Mouse (Mus musculus): ENCODE results near the gene Scgb1c1.
"Not testable (repeated sequence)": the region's sequence is repeated elsewhere in the genome, so short reads cannot be mapped to it uniquely, and the experiment has no call there.

The Scgb1c1 gene

GRCm38 (mm10) chr7:140860728-140861127 lies 15.4 kb downstream of the Scgb1c1 start:
- in situ Hi-C loops (cut with MboI; ENCODE audit: low pct_unique_long_range_greater_than_20kb in 1 of 2, low sequenced_read_pairs in 2 of 2, unreplicated experiment in 1 of 2), result no loop called here

DNA sequence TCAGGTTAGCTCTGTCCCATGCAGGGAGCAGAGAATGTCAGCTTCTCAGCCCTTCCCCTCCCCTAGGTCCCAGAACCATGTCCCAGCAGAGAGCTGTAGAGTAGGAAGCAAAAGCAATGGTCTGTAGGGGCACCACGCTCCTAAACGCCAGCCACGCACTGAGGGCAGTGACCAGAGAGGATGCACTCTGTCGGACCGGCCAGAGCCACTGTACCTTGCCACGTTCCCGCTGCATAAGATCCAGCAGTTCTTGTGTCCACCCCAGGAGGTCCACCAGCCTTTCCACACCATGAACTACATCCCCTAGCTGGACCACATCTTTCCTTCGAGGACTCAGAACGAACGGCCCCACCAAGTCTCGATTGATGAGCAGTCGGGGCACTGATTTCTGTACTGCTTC lies 19.4 kb downstream of the Scgb1c1 start:
- in situ Hi-C loops (cut with MboI; ENCODE audit: low pct_unique_long_range_greater_than_20kb in 1 of 2, low sequenced_read_pairs in 2 of 2, unreplicated experiment in 1 of 2), result no loop called here

GRCm38 (mm10) chr7:140874224-140874623 lies 28.9 kb downstream of the Scgb1c1 start:
- in situ Hi-C loops (cut with MboI; ENCODE audit: low pct_unique_long_range_greater_than_20kb in 1 of 2, low sequenced_read_pairs in 2 of 2, unreplicated experiment in 1 of 2), result no loop called here

DNA sequence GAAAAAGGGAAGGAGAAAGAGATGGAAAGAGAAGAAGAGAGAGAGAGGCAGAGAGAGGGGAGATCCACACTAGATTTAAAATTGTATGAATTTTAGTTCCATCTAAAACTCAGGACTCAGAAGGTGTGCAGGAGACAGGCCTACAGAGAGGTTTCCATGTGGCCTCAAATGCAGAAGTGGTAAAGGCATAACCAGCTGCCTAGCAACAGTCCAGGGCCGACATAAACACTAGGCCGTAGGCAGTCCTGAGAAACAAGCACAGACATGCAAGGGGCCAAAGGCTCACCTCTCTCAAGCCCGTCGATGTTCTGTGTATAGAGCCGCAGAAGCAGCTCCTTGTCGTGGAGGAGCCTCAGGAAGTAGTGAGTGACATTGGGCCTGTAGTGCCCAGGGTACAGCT lies 32.0 kb downstream of the Scgb1c1 start:
- in situ Hi-C loops (cut with MboI; ENCODE audit: low pct_unique_long_range_greater_than_20kb in 1 of 2, low sequenced_read_pairs in 2 of 2, unreplicated experiment in 1 of 2), result no loop called here

GRCm38 (mm10) chr7:140879355-140879754 lies 34.0 kb downstream of the Scgb1c1 start:
- in situ Hi-C loops (cut with MboI; ENCODE audit: low pct_unique_long_range_greater_than_20kb in 1 of 2, low sequenced_read_pairs in 2 of 2, unreplicated experiment in 1 of 2), result no loop called here

- in situ Hi-C loops (cut with MboI; ENCODE audit: low pct_unique_long_range_greater_than_20kb in 1 of 2, low sequenced_read_pairs in 2 of 2, unreplicated experiment in 1 of 2), result no loop called here
Measured at GRCm38 (mm10) chr7:140880419-140880818, 35.1 kb downstream of the Scgb1c1 start.

DNA sequence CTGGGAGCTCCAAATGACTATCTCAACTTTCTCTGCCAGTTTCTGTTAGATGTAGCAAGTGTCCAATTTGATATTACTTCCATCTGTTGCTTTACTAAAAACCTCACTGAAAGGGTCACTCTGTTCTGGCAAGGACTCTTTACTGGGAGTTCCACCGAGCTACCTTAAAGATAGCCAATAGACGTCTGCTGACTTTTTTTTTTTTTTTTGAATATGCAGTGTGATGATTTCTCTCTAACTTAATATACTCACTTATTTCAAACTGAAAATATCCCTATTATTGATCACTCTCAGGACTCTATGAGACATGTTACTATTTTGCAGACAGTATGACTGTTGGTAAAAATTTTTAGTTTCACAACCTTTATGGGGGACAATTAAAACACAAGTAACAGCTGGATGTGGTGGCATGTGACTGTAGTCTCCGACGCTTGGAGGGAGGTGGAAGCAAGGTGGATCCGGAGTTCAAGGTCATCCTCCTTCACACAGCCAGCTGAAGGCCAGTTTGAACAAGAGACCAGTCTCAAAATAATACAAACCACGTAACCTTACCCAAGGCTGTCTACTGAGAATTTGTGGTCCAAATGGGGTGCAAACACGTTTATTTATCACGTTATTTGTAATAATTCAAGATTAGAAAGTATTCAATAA lies 35.6 kb downstream of the Scgb1c1 start:
- in situ Hi-C loops (cut with MboI; ENCODE audit: low pct_unique_long_range_greater_than_20kb in 1 of 2, low sequenced_read_pairs in 2 of 2, unreplicated experiment in 1 of 2), result no loop called here

DNA sequence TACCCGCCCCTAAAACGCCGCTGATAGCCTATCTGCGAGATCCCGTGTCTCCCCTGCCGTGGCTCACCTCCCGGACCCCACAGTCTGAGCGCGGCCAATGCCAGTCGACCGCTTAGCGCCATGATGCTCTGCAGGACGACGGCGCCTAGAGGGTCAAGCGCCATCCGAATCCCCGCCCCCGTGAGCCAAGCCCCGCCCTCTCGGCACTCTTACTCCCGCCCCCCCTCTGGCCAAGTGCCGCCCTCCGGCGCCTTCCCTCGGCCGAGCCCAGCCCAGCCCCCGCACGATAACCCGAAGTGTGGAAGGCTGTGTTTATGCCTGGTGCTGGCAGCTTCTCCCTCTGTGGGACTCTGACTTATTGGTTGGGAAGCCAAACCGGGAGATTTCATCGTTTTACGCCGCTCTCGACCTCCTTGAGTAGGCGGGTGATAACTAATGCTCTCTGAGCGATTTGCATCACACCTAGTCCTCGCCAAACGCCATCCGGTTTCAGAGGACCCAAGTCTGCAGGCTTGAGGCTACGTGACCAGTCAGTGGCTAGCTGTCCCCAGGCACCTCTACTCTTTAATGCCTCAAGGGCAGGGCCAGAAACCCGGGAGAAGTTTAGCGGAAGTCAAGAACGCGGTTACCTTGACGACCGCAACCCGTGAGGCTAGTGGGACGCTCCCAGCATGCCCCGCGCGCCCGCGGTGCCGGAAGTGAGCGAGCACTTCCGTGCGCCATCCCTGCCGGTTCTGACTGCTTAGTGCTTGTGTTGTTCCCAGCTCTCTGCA lies 36.5 kb downstream of the Scgb1c1 start, which contains the start of the genes Psmd13 and Sirt3:
Gene Psmd13 (plus strand): TSS at position 273 of the 773 bp plus-strand sequence.
Gene Sirt3 (minus strand): TSS at position 614 of the 773 bp plus-strand sequence.
- in situ Hi-C loops (cut with MboI; ENCODE audit: low pct_unique_long_range_greater_than_20kb in 1 of 2, low sequenced_read_pairs in 2 of 2, unreplicated experiment in 1 of 2), result no loop called here

DNA sequence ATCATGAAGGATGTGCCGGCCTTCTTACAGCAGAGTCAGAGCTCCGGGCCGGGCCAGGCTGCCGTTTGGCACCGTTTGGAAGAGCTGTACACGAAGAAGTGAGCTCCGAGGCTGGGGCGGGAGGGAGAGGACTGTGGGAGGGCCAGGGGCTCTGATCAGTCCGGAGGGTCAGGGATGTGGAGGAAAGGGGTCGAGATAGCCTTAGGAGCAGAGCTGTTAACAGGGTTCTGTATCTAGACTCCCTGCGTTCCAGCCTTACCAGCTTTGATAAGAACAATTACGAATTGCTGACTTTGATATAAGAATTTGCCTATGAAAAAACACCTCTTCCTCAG lies 37.1 kb downstream of the Scgb1c1 start:
- in situ Hi-C loops (cut with MboI; ENCODE audit: low pct_unique_long_range_greater_than_20kb in 1 of 2, low sequenced_read_pairs in 2 of 2, unreplicated experiment in 1 of 2), result no loop called here

- in situ Hi-C loops (cut with MboI; ENCODE audit: low pct_unique_long_range_greater_than_20kb in 1 of 2, low sequenced_read_pairs in 2 of 2, unreplicated experiment in 1 of 2), result not testable (repeated sequence)
Measured at GRCm38 (mm10) chr7:140890636-140891035, 45.3 kb downstream of the Scgb1c1 start.

DNA sequence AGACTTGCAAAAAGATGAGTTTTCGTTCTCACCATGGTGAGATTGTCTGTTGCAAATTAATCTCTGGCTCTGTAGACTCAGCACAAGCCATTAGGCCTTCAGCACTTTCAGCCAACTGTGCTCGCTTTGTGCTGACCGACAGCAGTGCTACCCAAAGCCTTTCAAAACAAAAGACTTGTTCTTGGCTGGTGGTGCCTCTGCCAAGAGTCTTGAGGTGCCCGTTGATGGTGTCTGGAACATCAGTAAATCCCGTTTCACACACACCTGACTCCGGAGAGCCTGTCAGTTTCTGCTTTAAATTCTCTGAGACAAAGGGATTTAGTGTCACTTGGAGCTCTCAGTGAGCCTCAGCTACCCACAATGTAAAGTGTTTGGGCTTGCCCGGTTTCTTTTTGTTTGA lies 48.7 kb downstream of the Scgb1c1 start:
- in situ Hi-C loops (cut with MboI; ENCODE audit: low pct_unique_long_range_greater_than_20kb in 1 of 2, low sequenced_read_pairs in 2 of 2, unreplicated experiment in 1 of 2), result no loop called here

- in situ Hi-C loops (cut with MboI; ENCODE audit: low pct_unique_long_range_greater_than_20kb in 1 of 2, low sequenced_read_pairs in 2 of 2, unreplicated experiment in 1 of 2), result loop anchor here in 1 of 2 experiments (5.0 kb wide), 1 partner anchor 47 kb away; the partner anchor contains the start of genes Odf3 and Scgb1c1
Measured at GRCm38 (mm10) chr7:140894611-140895010, 49.3 kb downstream of the Scgb1c1 start.

Measured in mouse embryonic stem cell (cell line).